Mouse (Mus musculus) ovary, postnatal 10 days (tissue): Measurements from ENCODE around the gene Fstl1.

Source experiments
- DNase-seq: peaks from one replicate; pipeline ENCODE4 v3.0.0; 2022; ENCODE audit warnings: low spot score

Gene Fstl1

DNA sequence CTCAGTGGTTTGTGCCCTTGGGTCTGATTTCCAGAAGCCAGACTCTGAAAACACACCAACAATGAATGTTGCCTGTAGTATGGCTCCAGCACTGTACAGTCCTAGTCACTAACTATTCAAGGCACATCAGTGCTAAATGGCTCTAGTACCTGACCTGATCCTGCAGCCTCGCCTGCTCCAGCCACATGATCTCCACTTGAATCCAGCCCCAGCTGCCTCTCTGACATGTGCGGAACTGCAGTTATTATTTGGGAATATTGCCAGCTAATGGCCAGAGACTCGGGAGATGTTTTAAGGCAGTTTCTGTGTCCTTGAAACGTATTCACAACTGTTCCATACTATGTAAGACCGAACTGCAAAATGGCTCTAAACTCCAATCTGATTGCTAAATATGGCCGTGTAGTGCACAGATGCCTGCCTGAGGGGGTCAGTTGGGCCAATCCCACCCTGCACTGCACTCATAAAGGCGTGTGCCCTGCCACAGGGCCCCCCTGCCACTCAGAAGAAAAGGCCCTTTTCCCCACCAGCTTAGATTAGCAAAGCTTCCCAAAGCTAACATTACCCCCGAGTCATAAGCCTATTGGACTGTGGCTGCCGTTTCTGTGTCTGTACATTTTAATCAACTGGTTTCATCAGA, 11.0 kb downstream of the Fstl1 start:
- DNase-seq, result no peak

DNA sequence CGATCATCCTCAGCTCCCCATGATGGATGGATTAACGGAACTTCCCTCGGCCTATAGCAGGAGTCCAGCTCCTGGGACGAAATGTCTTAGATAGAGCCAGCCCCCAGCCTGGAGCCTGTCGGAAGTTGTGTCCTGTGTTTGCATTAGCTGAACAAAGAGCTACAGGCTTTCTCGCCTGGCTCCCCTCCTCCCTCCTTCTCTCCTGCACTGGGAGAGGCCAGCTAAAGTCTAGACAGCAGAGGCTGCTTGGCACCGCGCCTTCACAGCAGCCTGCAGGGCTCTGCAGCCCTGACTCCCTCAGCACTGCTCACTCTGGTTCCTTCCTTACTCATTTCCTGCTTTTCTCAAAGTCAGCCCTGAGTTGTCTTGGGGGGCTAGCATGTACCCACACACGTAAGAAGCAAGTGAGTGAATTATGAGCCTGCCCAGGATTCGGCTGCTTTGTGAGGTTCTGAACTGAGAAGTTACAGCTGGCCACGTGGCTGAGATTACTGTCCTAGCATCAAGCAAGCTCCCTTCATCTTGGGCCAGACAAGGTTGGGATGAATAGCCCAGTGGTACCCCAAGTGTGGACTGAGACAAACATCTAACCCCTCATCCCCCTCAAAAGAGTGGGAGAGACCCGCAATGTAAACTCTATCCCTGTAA, 11.8 kb downstream of the Fstl1 start:
- DNase-seq, result peak; percentile 43

DNA sequence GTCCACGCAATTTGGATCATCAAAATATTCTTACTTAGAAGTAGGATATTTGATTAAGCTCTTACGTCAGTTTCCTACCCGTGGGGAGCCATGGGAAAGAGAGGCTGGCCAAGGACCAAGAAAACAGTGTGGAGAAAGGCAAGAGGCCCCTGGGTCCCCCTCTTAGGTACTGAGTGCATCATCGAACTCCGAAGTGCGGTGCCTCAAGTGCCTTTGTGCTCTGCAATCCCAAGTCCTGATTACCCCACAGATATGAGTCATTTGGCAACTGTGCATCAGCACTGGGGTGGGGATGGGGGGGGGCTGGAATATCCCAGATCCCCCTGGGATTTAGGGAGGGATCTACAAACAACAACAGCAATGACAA, 12.3 kb downstream of the Fstl1 start:
- DNase-seq, result no peak

DNA sequence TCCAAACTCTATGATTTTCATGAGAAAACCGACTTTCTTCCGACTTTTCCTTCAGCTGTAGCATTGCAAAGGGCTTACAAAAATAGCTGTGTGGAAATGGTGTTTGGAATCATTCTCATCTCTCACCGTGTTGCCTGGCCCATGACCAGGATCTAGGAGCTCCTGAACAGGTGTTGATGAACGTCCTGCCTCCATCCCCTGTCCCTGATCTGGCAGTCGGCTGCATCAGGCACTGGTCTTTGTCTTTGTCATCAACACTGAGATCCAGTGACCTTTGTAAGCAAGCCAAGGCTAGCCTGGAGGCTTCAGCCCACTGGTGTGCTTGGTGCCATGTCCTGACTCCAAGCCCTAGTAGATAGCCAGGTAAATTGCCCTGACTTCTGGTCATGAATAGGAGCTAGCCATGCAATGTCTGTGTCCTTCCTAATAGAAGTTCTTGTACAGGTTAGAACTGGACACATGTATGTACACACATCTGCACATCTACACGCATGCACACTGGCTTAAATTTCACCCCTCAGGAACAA, 12.8 kb downstream of the Fstl1 start:
- DNase-seq, result no peak

- DNase-seq, result no peak
Measured at GRCm38 (mm10) chr16:37790008-37790780, 13.5 kb downstream of the Fstl1 start.

GRCm38 (mm10) chr16:37790781-37791175, 14.1 kb downstream of the Fstl1 start:
- no peak for DNase-seq

- no peak for DNase-seq
Measured at GRCm38 (mm10) chr16:37795651-37796150, 19.0 kb downstream of the Fstl1 start.

GRCm38 (mm10) chr16:37796270-37796669, 19.6 kb downstream of the Fstl1 start:
- no peak for DNase-seq

GRCm38 (mm10) chr16:37801097-37801496, 24.4 kb downstream of the Fstl1 start:
- DNase-seq, result no peak

GRCm38 (mm10) chr16:37802686-37803295, 26.1 kb downstream of the Fstl1 start:
- DNase-seq, result no peak

GRCm38 (mm10) chr16:37803387-37803950, 26.8 kb downstream of the Fstl1 start:
- DNase-seq, result no peak

DNA sequence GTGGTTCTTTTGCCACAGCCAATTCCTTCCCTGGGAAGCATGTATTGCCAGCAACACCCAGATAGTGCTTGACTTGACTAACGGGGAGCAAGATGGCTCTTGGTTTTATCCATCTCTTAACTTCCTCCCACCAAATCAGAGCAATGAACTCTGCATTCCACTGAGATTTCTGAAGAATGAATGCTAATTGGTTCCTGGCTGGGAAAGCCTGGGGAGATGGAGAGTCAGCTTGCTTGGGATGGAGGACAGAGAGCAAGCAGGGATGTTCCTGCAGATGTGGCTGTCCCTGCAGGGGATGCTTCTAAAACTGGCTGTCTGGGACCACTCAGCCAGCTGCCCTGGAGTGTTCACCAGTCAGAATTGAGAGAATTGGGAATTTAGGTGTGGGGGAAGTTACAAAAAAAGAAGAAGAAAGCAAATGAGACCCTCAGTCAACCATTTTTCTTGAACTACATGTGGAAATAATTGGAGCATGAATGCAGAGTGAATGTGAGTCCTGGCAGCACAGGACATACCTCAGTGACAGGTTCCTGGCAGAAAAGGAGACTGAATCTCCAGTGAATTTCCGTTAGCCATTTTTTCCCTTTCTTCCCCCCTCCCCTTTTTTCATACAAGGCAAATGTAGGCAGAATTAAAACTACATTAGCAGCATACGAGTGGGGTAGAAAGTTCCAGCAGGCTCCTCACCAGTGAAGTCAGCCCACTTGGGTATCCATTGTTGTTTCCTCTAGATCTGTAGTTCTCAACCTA, 29.2 kb downstream of the Fstl1 start:
- no peak for DNase-seq

DNA sequence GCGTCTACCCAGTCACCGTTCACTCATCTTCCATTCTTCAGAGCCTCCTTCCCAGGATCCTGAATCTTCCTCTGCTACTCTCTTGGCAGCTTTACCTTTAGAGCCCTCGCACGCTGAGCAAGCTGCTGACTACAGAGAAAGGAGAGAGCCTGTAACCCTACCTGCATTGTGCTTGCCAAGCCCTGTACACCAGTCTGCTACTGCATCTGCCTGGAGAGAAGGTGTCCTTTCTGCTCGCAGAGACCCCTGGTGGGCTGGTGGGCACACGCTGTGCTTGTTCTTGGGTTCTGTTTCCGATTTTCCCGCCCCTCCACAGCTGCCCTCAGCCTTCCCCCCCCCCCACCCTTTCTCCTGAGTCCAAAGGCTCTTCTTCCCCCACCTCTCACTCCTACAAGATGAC, 30.6 kb downstream of the Fstl1 start:
- no peak for DNase-seq

DNA sequence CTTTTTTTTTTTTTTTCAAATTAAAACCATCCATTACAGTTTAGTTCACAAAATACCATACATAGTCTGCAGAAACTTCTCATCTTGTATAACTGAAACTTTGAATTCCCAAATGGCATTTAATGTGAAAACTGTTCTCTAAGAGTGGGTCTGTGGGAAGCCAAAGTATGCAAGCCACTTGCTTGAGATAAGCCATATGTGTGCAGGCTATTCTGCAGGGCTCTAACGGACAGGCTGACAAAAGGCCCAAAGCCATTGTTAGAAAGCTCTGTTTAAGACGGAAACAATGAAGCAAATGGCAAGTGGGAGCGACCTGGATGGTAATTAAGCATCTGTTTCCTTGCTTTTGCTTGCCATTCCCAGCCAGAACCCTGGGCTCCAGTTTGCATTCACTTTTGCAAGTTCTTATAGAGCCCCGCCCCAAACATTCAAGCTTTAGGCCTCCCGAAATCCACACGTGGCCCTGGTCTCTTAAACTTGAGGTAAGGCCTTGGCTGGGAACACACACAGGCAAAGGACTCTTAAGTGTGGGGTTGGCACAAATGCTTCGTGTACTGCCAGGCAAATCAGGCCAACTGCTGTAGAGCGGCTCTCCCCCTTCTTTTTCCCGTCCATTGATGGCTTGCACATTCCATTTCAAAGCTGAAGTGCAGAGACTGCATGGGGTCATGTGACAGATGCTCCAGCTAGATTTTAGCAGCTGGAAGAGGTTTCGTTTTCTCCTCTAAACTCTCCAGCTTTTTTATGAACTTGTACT, 32.4 kb downstream of the Fstl1 start:
- DNase-seq, result no peak

DNA sequence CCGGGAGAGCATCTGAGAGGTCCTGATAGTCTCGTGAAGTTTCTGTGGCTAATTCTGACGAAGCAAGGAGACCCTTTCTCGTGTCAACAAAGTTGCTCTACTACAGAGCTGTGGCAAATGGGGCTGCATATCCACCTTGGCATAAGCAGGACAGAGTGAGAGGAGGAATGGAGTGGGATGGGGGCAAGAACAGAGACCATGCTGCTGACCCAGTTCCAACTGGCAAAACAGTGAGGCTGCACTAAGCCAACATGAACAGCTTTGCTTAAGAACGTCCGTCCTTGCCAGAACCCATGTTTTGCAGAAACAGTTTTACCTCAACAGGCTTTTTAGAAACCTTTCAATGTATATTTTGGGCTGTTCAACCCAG, 32.9 kb downstream of the Fstl1 start:
- DNase-seq, result no peak

GRCm38 (mm10) chr16:37811874-37812273, 35.2 kb downstream of the Fstl1 start:
- DNase-seq, result no peak

DNA sequence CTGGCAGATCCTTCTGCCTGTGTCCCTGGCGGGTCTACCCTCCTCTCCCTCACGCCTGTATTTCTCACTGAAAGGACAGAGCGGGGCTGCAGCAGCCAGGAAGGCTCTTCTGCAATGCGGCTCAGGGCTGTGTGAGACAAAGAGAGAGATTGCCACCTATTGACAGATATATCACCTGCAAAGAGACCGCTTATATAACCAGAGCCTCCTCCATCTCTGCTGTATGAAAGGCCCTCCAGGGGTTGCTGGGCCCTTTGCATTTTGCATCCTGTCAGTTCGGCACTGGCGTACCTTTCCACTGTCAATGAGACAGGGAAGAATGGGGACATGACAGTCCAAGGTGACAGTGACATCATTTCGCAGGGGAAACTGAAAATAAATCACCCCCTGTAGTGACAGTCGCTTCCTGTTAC, 35.8 kb downstream of the Fstl1 start:
- no peak for DNase-seq

DNA sequence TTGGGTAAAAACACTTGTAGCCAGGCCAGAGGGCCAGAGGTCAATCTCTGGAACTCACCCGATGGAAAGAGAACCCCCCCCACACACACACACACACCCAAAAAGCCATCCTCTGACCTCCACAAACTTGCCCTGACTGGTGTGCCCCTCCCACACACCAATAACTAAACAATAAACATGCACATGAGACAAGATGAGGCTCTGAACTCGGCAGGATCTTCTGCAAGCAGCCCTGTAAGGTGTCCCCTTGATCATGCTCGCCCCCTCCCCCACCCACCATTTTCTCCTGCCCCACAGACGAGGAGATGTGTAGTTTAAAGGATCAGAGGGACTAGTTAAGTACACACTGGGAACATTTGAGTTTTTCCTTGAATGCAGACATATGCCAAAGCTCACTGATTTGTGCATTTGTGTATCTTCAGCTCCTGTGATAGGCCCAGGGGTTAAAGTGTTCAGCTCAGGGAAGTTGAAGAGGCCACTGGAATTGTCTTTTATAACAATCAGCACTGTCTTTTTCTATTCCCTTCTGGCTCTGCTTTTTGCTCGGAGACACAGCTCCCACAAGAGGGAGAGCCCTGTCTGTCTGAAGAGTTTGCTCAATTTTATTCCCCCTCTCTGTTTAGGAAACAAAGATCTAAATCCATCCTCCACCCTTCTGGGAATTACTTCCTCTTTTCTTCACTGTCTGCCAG, 37.2 kb downstream of the Fstl1 start:
- no peak for DNase-seq

- peak; percentile 22 for DNase-seq
Measured at GRCm38 (mm10) chr16:37814383-37814971, 37.8 kb downstream of the Fstl1 start.

- no peak for DNase-seq
Measured at GRCm38 (mm10) chr16:37817986-37818385, 41.3 kb downstream of the Fstl1 start.
